ENCODE assay signal across 32 mouse cellular contexts in genomic region chr12:102827119-102827518, GRCm38 (mm10).
"Had no signal": no experiment of that assay in that cellular context is flagged by ENCODE, and none has a peak within 500 bp of the region (broad histone marks: within the 10 kb centered on the region; RNA-seq: fewer than 3 reads in every experiment).

No protein-coding gene starts in this region.

- H3K9ac ChIP-seq: heart, embryonic 12.5 days; heart, embryonic 13.5 days; heart, embryonic 15.5 days; hindbrain, embryonic 13.5 days; hindbrain, embryonic 14.5 days; hindbrain, embryonic 15.5 days; intestine, embryonic 15.5 days; kidney, embryonic 15.5 days had no signal

- H3K27ac ChIP-seq: heart, embryonic 13.5 days; heart, embryonic 15.5 days; hindbrain, embryonic 10.5 days; hindbrain, embryonic 13.5 days; hindbrain, embryonic 14.5 days; hindbrain, embryonic 15.5 days; hindbrain, postnatal 0 days; intestine, embryonic 15.5 days; kidney, embryonic 15.5 days; kidney, postnatal 0 days; layer of hippocampus, adult 2 months; left cerebral cortex, adult 2 months had no signal

- H3K9me3 ChIP-seq: heart, embryonic 12.5 days; heart, embryonic 13.5 days; heart, embryonic 15.5 days; hindbrain, embryonic 10.5 days; hindbrain, embryonic 13.5 days; hindbrain, embryonic 15.5 days; intestine, embryonic 15.5 days; kidney, embryonic 15.5 days had no signal

- H3K4me1 ChIP-seq: heart, embryonic 12.5 days; heart, embryonic 15.5 days; hindbrain, embryonic 10.5 days; hindbrain, embryonic 13.5 days; hindbrain, embryonic 15.5 days; intestine, embryonic 15.5 days; kidney, embryonic 15.5 days had no signal

- H3K27me3 ChIP-seq: heart, embryonic 12.5 days; heart, embryonic 13.5 days; heart, embryonic 15.5 days; hindbrain, embryonic 13.5 days; hindbrain, embryonic 15.5 days; intestine, embryonic 15.5 days; kidney, embryonic 15.5 days had no signal

- ATAC-seq: hindbrain, embryonic 16.5 days; hindbrain, postnatal 0 days; inflammation-experienced regulatory T-cells, adult 6 months; intestine, postnatal 0 days had no signal

- H3K4me3 ChIP-seq: heart, embryonic 12.5 days; heart, embryonic 13.5 days; heart, embryonic 15.5 days; hindbrain, embryonic 10.5 days; hindbrain, embryonic 13.5 days; hindbrain, embryonic 15.5 days; intestine, embryonic 15.5 days; kidney, embryonic 15.5 days; layer of hippocampus, adult 2 months; left cerebral cortex, adult 2 months had no signal

- H3K36me3 ChIP-seq: heart, embryonic 15.5 days; hindbrain, embryonic 13.5 days; hindbrain, embryonic 15.5 days; intestine, embryonic 15.5 days had no signal

- H3K4me2 ChIP-seq: heart, embryonic 12.5 days; heart, embryonic 13.5 days; heart, embryonic 15.5 days; hindbrain, embryonic 13.5 days; hindbrain, embryonic 14.5 days; hindbrain, embryonic 15.5 days; intestine, embryonic 15.5 days; kidney, embryonic 15.5 days had no signal

- DNase-seq: heart, postnatal 10 days; heart, postnatal 14 days; heart, postnatal 36 days; heart, postnatal 4 days; kidney, adult 11 months; kidney, adult 18-20 months; kidney, adult 2 months; kidney, adult 8-10 months; kidney, adult 9 months; kidney, postnatal 10 days; kidney, postnatal 14 days; kidney, postnatal 25 days; kidney, postnatal 36 days; kidney, postnatal 4 days; layer of hippocampus, adult 9-11 months; layer of hippocampus, postnatal 36 days had no signal
